9 mouse cellular contexts compared by ENCODE assay signal in genomic region chr9:67077658-67078319, GRCm38 (mm10). TPM values are rescaled to one million over a fixed set of nuclear protein-coding genes. Genes with fewer than 3 reads are reported as not detected.
A peak's percentile ranks its signal among the peaks of the same experiment; 100 is the strongest.
DNase-seq lines count a peak whose midpoint lies in the region; ATAC-seq lines count a peak whose summit lies in the region.
"Had no signal": no experiment of that assay in that cellular context is flagged by ENCODE, and none has a peak within 500 bp of the region (broad histone marks: within the 10 kb centered on the region; RNA-seq: fewer than 3 reads in every experiment).

No protein-coding gene starts in this region.

- DNase-seq in heart, adult 8-10 months (ENCODE audit: low spot score) = no peak
- DNase-seq in embryo, embryonic 9.5 days (ENCODE audit: extremely low spot score) = peak; percentile 45
- peak; percentile 44 for DNase-seq in mesoderm, embryonic 11.5 days (ENCODE audit: low read depth, low spot score)
- no peak for DNase-seq in spleen, postnatal 14 days (ENCODE audit: low spot score in 2 of 2)
- no peak for DNase-seq in adrenal gland, postnatal 4 days (ENCODE audit: low spot score in 2 of 2)
- DNase-seq in frontal cortex, postnatal 14 days (ENCODE audit: low spot score in 2 of 2) = no peak
- DNase-seq: cerebellum, adult 18-20 months had no signal

- H3K27me3 ChIP-seq in heart, embryonic 12.5 days (replicated peaks) = no peaks in the 10 kb centered on the region
- H3K27me3 ChIP-seq in kidney, embryonic 14.5 days (ENCODE audit: control insufficient read depth, insufficient read depth, low read length) = no peaks in the 10 kb centered on the region

- H3K4me3 ChIP-seq in heart, embryonic 12.5 days = no peak overlapping the region
- no peak overlapping the region for H3K4me3 ChIP-seq in kidney, embryonic 14.5 days (ENCODE audit: low read length)

- H3K9ac ChIP-seq in heart, embryonic 12.5 days = peak overlapping the region; percentile 48
- 0 out of 2 replicates have a peak overlapping the region, but pooled peaks have one; percentile 28 for H3K9ac ChIP-seq in kidney, embryonic 14.5 days (ENCODE audit: low read depth, low read length)

- peak; percentile 48 for ATAC-seq in heart, embryonic 12.5 days (ENCODE audit: insufficient number of reproducible peaks, low FRiP score)
- peak; percentile 95 for ATAC-seq in kidney, embryonic 14.5 days (ENCODE audit: low FRiP score, low TSS enrichment)

- H3K4me2 ChIP-seq in heart, embryonic 12.5 days = peak overlapping the region; percentile 32
- no peak overlapping the region for H3K4me2 ChIP-seq in kidney, embryonic 14.5 days (replicated peaks; ENCODE audit: low read depth, low read length)

- peaks cover 34% of the 10 kb centered on the region for H3K4me1 ChIP-seq in heart, embryonic 12.5 days (replicated peaks)
- H3K4me1 ChIP-seq in kidney, embryonic 14.5 days (ENCODE audit: control insufficient read depth, insufficient read depth, low read length) = peaks cover 18% of the 10 kb centered on the region

- H3K9me3 ChIP-seq in heart, embryonic 12.5 days (replicated peaks) = no peaks in the 10 kb centered on the region
- no peaks in the 10 kb centered on the region for H3K9me3 ChIP-seq in kidney, embryonic 14.5 days (ENCODE audit: control insufficient read depth, low read length)

- H3K36me3 ChIP-seq in heart, embryonic 12.5 days = no peaks in the 10 kb centered on the region
- no peaks in the 10 kb centered on the region for H3K36me3 ChIP-seq in kidney, embryonic 14.5 days (ENCODE audit: control insufficient read depth, insufficient read depth, low read length)

- peak overlapping the region; percentile 68 for H3K27ac ChIP-seq in heart, embryonic 12.5 days (ENCODE audit: poor library complexity, severe bottlenecking)
- H3K27ac ChIP-seq in kidney, embryonic 14.5 days (ENCODE audit: low read depth, low read length) = peak overlapping the region; percentile 92

- WGBS in heart, embryonic 12.5 days = 2% methylated on average over 8 of the region's 8 CpGs
- 17% methylated on average over 8 of the region's 8 CpGs for WGBS in kidney, embryonic 14.5 days

RNA-seq across cellular contexts. Expression of gene Tpm1, which starts 28.6 kb away (rescaled TPM):
- 4,565 and 4,650 TPM in 2 replicates for polyA plus RNA-seq in heart, embryonic 12.5 days (2016; fragmentation: Nextera tagmentation; extraction: Ambion mirVana)
- over 10,000 TPM in 3 of 4 experiments, 1,000 to 10,000 TPM in 1; 9,382 to 12,072 (median 10,190) TPM for total RNA-seq in heart, adult 8-10 months (2022)
- polyA plus RNA-seq in kidney, embryonic 14.5 days (2014; fragmentation: Nextera tagmentation; extraction: Ambion mirVana) = 395 and 422 TPM in 2 replicates
- total RNA-seq in adrenal gland, postnatal 4 days (2021) = 100 to 1,000 TPM; 322 to 392 TPM

Comparison
In these comparisons a context has a peak if more than half of its experiments do, and no peak if none do; other contexts are left out.
1. DNase-seq: peak in embryo, embryonic 9.5 days (single experiment) and mesoderm, embryonic 11.5 days (single experiment); none in heart, adult 8-10 months (single experiment), spleen, postnatal 14 days (0 of 2), adrenal gland, postnatal 4 days (0 of 2) and frontal cortex, postnatal 14 days (0 of 2).
2. RNA of gene Tpm1, which starts 28.6 kb away (total RNA-seq): 9,382 to 12,072 TPM in heart, adult 8-10 months; 322 to 392 TPM in adrenal gland, postnatal 4 days; every median in the first group is over 10 times any median in the second.